In the genomic region with DNA sequence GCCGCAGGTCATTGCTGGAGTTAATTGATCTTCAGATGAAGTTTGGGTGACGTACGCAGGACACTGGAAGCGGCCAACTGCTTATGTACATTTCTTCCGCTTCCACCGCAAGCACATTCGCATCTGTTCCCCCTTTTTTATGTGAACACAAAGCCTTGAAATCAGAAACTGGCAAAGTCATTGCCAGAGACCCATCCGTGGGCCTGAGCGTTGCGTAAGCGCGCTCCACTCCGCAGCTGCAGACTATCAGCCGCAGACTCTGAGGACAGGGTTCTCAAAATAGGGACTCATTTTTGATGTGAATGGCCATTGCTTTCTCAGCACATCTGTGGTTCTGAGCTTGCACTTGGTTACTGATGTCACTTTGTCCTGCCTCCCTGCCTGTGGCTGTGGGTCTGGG, we compare ENCODE assay signal across 16 mouse cellular contexts. TPM values are rescaled to one million over a fixed set of nuclear protein-coding genes. Genes with fewer than 3 reads are reported as not detected.
DNase-seq lines count a peak whose midpoint lies in the region; ATAC-seq and TF ChIP-seq lines count a peak whose summit lies in the region.
"Had no signal": no experiment of that assay in that cellular context is flagged by ENCODE, and none has a peak within 500 bp of the region (broad histone marks: within the 10 kb centered on the region; RNA-seq: fewer than 3 reads in every experiment).

No protein-coding gene starts in this region.

- H3K36me3 ChIP-seq in forebrain, postnatal 0 days (ENCODE audit: insufficient read depth) = no peaks in the 10 kb centered on the region
- H3K36me3 ChIP-seq in forebrain, embryonic 15.5 days = no peaks in the 10 kb centered on the region
- H3K36me3 ChIP-seq: heart, embryonic 15.5 days; liver, embryonic 13.5 days; midbrain, embryonic 12.5 days had no signal

- WGBS in forebrain, postnatal 0 days = 88% methylated on average over 14 of the region's 14 CpGs
- 91% methylated on average over 14 of the region's 14 CpGs for WGBS in forebrain, embryonic 15.5 days

- DNase-seq in forebrain, postnatal 0 days = no peak
- peak; percentile 29 to 32 for DNase-seq in layer of hippocampus, adult 18-20 months (ENCODE audit: low spot score in 2 of 2)
- no peak for DNase-seq in layer of hippocampus, postnatal 25 days (ENCODE audit: extremely low spot score in 1 of 2, low spot score in 1 of 2)
- DNase-seq in lung, postnatal 25 days (ENCODE audit: low spot score) = peak; percentile 30
- DNase-seq in spleen, adult 12 weeks (ENCODE audit: low spot score) = no peak
- DNase-seq: adrenal gland, postnatal 10 days; cerebellum, adult 18-20 months; liver, embryonic 13.5 days; thymus, adult 18-20 months had no signal

- H3K4me1 ChIP-seq in forebrain, postnatal 0 days (ENCODE audit: insufficient read depth) = no peaks in the 10 kb centered on the region
- no peaks in the 10 kb centered on the region for H3K4me1 ChIP-seq in forebrain, embryonic 15.5 days
- H3K4me1 ChIP-seq: midbrain, embryonic 12.5 days had no signal

- H3K4me2 ChIP-seq in forebrain, postnatal 0 days (ENCODE audit: low read depth) = no peak overlapping the region
- H3K4me2 ChIP-seq in forebrain, embryonic 15.5 days (replicated peaks) = no peak overlapping the region
- H3K4me2 ChIP-seq: heart, embryonic 15.5 days; liver, embryonic 13.5 days; midbrain, embryonic 12.5 days had no signal

- H3K27ac ChIP-seq in forebrain, postnatal 0 days (ENCODE audit: low read depth, low read length) = no peak overlapping the region
- H3K27ac ChIP-seq in forebrain, embryonic 15.5 days (replicated peaks) = no peak overlapping the region
- H3K27ac ChIP-seq: heart, embryonic 15.5 days; hindbrain, postnatal 0 days; left cerebral cortex, adult 2 months; liver, embryonic 13.5 days; midbrain, embryonic 12.5 days had no signal

- no peaks in the 10 kb centered on the region for H3K27me3 ChIP-seq in forebrain, postnatal 0 days (ENCODE audit: insufficient read depth, low read length)
- no peaks in the 10 kb centered on the region for H3K27me3 ChIP-seq in forebrain, embryonic 15.5 days
- H3K27me3 ChIP-seq: heart, embryonic 15.5 days; liver, embryonic 13.5 days had no signal

- H3K4me3 ChIP-seq in forebrain, postnatal 0 days (ENCODE audit: low read depth, low read length) = no peak overlapping the region
- no peak overlapping the region for H3K4me3 ChIP-seq in forebrain, embryonic 15.5 days
- H3K4me3 ChIP-seq: heart, embryonic 15.5 days; left cerebral cortex, adult 2 months; liver, embryonic 13.5 days; midbrain, embryonic 12.5 days had no signal

- H3K9me3 ChIP-seq in forebrain, postnatal 0 days (ENCODE audit: low read length) = no peaks in the 10 kb centered on the region
- no peaks in the 10 kb centered on the region for H3K9me3 ChIP-seq in forebrain, embryonic 15.5 days
- H3K9me3 ChIP-seq: heart, embryonic 15.5 days; liver, embryonic 13.5 days; midbrain, embryonic 12.5 days had no signal

- no peak overlapping the region for H3K9ac ChIP-seq in forebrain, postnatal 0 days
- no peak overlapping the region for H3K9ac ChIP-seq in forebrain, embryonic 15.5 days (replicated peaks)
- H3K9ac ChIP-seq: heart, embryonic 15.5 days; liver, embryonic 13.5 days; midbrain, embryonic 12.5 days had no signal

- TF ChIP-seq CTCF in forebrain, postnatal 0 days (IDR thresholded peaks at IDR 0.05; ENCODE audit: low read depth) = no peak

- ATAC-seq in forebrain, postnatal 0 days = 0 out of 2 replicates have a peak, but pooled peaks have one; percentile 13
- no peak for ATAC-seq in forebrain, embryonic 15.5 days (replicated peaks)
- peak; percentile 71 for ATAC-seq in common myeloid progenitor, adult 5-6 weeks (replicated peaks; ENCODE audit: low read depth, poor library complexity, severe bottlenecking)
- ATAC-seq in activated CD4-positive, CD25-positive, alpha-beta regulatory T cell, adult 4 months = no peak
- ATAC-seq: hindbrain, postnatal 0 days had no signal

RNA-seq across cellular contexts. Expression of gene Rnf144b, which starts 28.6 kb away (rescaled TPM):
- 2.3 and 4.0 TPM in 2 replicates for total RNA-seq in forebrain, postnatal 0 days (2014; rRNA removed)
- 1.3 and 1.5 TPM in 2 replicates for polyA plus RNA-seq in forebrain, postnatal 0 days (2015; fragmentation: Nextera tagmentation; extraction: Ambion mirVana)
- polyA plus RNA-seq in forebrain, embryonic 15.5 days (2015; fragmentation: Nextera tagmentation; extraction: Ambion mirVana) = 0.37 and 0.38 TPM in 2 replicates
- total RNA-seq in layer of hippocampus, adult 18-20 months (2021) = 10 to 100 TPM; 12.9 to 13.6 TPM
- total RNA-seq in layer of hippocampus, postnatal 25 days (2021) = 10 to 100 TPM in 1 of 2 experiments, 1 to 10 TPM in 1; 9.8 to 10.7 TPM
- 1.7 and 3.1 TPM in 2 replicates for total RNA-seq in common myeloid progenitor, adult 5-6 weeks (2017)
- polyA plus RNA-seq in activated CD4-positive, CD25-positive, alpha-beta regulatory T cell, adult 4 months (2017; shearing (Covaris generic)) = under 1 TPM in 1 of 2 experiments, not detected in 1; 0.07 TPM

RNA-seq across cellular contexts. Expression of gene Dek, which starts 45.1 kb away (rescaled TPM):
- total RNA-seq in forebrain, postnatal 0 days (2014; rRNA removed) = 56.9 and 70.0 TPM in 2 replicates
- polyA plus RNA-seq in forebrain, postnatal 0 days (2015; fragmentation: Nextera tagmentation; extraction: Ambion mirVana) = 85.3 and 118 TPM in 2 replicates
- 181 and 205 TPM in 2 replicates for polyA plus RNA-seq in forebrain, embryonic 15.5 days (2015; fragmentation: Nextera tagmentation; extraction: Ambion mirVana)
- total RNA-seq in layer of hippocampus, adult 18-20 months (2021) = 10 to 100 TPM; 45.1 to 45.8 TPM
- total RNA-seq in layer of hippocampus, postnatal 25 days (2021) = 10 to 100 TPM; 42.1 to 45.6 TPM
- total RNA-seq in common myeloid progenitor, adult 5-6 weeks (2017) = 700 and 820 TPM in 2 replicates
- polyA plus RNA-seq in activated CD4-positive, CD25-positive, alpha-beta regulatory T cell, adult 4 months (2017; shearing (Covaris generic)) = 100 to 1,000 TPM; 155 to 174 TPM

Comparison
In these comparisons a context has a peak if more than half of its experiments do, and no peak if none do; other contexts are left out.
1. ATAC-seq: peak in forebrain, postnatal 0 days (single experiment) and common myeloid progenitor, adult 5-6 weeks (single experiment); none in forebrain, embryonic 15.5 days (single experiment) and activated CD4-positive, CD25-positive, alpha-beta regulatory T cell, adult 4 months (single experiment).
2. DNase-seq: peak in layer of hippocampus, adult 18-20 months (2 of 2) and lung, postnatal 25 days (single experiment); none in forebrain, postnatal 0 days (single experiment), layer of hippocampus, postnatal 25 days (0 of 2) and spleen, adult 12 weeks (single experiment).